Mouse (Mus musculus): ENCODE data around the gene Spx.

The Spx gene

GRCm38 (mm10) chr6:142412906-142413491, at the start of gene Spx:
Gene Spx, plus strand, starts transcription at chr6:142413441.
- DNase-seq (ENCODE audit: extremely low spot score, low spot score) = no peak

DNA sequence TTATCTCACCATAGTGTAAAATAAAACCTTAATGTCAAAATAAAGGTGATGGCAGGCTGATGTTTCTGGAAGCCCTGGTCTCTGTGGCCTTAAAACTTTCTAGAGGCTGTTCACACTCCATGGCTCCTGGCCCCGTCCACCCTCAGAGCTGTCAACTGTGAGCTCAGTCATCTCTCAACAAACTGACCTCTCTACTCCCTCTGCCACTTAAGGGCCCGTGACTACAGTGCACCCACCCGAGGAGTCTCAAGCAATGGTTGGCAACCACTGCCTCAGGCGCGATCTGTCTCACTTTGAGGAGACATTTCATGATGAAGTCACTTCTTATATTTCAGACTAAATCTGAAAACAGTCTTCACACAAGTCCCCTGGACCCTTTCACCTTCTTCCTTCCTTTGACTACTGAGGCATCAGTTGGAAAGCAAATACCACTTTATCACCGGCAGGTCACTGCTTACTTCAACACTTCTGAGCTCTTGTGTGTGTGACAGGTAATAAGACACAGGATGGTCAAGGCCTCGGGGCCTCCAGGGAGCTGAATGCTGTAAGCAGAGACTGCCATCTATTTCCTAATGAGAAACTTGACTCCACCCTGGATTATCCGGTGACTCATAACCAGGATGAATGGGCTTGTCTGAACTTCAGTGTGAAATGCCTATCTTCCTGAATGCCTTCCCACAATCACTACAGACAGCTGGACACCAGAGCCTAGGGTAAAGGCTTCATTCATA, 47.3 kb upstream of the Spx start:
- DNase-seq (ENCODE audit: extremely low spot score, low spot score) = no peak

DNA sequence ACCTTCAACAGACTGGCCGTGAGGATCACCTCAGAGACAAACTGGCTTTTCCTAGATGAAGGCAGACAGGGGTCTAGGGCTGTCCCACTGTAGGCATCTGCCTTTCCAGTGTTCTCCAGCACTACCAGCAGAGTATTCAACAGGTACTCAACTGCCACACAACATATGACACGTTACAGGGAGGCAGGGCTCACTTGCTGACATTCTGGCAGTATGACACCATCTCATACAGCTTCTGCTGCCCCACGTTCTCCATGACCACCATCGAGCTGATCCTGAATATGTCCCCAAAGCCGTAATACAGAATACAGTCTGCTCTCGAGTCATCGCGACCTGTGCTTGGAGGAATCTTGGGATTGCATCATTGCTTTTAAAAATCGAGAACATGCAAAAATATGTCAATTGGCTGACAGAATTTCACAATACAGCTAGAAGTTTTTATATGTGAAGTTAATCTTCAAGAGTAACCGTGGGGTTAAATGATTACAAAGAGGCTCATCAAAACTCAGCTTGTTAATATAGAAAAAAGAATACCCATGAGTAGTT, 46.7 kb upstream of the Spx start:
- no peak for DNase-seq (ENCODE audit: extremely low spot score, low spot score)

- DNase-seq (ENCODE audit: extremely low spot score, low spot score) = no peak
Observed at GRCm38 (mm10) chr6:142367565-142367964, 45.7 kb upstream of the Spx start.

GRCm38 (mm10) chr6:142369568-142369967, 43.7 kb upstream of the Spx start:
- DNase-seq (ENCODE audit: extremely low spot score, low spot score) = no peak

- DNase-seq (ENCODE audit: extremely low spot score, low spot score) = no peak
Observed at GRCm38 (mm10) chr6:142377081-142377480, 36.2 kb upstream of the Spx start.

- DNase-seq (ENCODE audit: extremely low spot score, low spot score) = no peak
Observed at GRCm38 (mm10) chr6:142378576-142379330, 34.5 kb upstream of the Spx start.

GRCm38 (mm10) chr6:142379961-142380360, 33.3 kb upstream of the Spx start:
- no peak for DNase-seq (ENCODE audit: extremely low spot score, low spot score)

DNA sequence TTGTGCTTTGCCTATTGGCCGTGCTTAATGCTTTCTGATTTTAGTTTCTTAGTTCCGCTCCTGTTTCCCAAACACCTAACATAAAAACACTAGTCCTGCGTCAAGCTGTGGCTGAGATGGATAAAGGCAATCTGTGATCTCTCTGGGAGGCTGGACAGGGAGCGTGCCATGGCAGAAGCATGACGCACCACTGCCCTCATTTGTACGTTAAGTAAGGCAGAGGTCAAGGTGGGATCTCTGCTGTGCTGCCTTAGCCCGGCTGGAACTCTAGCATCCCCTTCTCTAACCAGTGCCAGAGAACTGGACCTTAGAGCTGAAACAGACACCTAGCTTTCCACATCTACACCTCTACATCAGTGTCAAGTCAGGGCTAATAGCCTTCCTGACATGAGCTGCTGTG, 31.6 kb upstream of the Spx start:
- DNase-seq (ENCODE audit: extremely low spot score, low spot score) = no peak

DNA sequence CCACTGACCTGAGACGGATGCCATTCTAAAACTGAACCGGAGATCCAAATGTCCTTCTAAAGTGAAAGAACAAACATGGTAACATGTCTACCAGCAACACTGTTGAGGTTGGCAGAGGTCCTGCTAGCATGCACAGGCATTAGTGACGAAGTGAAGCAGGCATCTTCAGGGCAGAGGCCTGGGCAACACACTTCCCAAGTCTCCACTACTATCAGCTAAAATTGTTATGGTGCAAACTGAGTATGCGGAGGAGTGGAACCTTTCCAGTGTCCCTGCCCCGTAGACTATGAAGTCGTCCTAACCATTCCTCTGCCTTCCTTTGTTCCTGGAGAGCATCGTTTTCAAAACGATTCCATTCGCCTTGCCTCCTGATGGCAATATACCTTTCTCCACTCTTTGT, 28.7 kb upstream of the Spx start:
- DNase-seq (ENCODE audit: extremely low spot score, low spot score) = no peak

DNA sequence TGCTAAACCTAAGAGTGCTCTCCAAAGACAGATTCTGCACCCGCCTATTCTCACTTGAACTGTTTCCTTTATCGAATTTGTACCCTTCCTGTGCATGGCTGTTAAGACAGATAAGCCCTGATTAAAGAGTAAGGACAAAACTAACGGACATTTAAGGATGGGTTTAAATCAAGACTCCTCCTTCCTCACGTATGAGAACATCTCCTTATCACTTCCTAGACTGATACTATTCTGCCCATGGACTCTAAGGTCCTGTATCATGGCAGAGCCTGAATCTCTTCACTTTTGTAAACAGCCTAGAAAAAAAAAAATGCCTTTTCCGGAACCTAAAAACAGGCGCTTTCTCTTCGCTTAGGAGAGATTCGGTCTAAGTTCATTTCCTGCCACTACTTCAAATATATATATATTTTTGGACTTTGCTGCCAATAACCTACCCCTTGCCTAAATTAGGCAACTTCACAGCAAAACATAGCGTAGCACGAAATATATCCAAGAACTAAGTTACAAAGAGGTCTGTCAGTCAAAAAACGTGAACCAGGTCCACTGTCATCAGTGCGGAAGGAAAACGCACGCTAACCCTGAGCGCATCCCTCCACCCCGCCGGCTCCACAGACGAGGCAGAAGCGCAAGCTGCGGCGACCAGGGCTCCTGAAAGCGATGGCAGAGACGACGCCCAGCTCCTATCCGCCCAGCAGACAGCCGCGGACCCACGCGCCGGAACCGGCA, 26.8 kb upstream of the Spx start:
- DNase-seq (ENCODE audit: extremely low spot score, low spot score) = no peak

DNA sequence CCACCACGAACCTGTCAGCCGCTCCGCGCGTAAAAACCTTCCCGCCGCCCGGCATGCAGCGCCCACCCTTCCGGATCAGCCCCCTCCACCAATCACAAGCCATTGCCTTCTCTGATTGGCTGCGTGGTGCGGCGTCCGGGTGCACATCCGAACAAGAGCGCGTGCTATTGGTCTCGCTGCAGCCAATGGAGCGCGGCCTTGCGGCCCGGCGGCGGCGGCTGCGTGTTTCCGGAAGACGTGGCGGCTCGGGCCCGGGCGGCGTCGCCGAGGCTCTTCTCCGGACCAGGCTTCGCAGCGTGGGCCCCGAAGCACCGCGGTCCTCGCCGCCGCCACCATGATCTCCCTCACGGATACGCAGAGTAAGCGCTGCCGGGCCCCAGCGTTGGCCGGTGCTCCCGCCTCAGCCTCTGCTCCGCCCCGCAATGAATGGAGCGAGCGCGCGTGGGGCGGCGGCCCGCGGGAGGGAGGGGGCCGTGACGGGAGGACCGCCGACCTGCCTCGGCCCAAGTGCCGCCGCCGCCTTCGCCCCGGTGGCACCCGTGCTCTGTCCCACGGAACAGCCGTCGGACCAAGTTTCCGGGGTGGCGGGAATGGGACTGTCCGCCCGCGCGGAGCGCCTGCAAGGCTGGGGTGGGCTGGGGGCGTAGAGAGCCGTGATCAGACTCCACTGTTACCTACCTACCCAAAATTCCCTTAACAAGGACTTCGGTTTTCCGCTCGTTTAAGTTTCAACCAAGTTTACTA, 26.1 kb upstream of the Spx start, which contains the start of the genes Recql and Golt1b:
Gene Recql, minus strand, starts transcription at position 77 of the 744 bp plus-strand sequence.
Gene Golt1b, plus strand, starts transcription at position 211 of the 744 bp plus-strand sequence.
- peak; percentile 98 for DNase-seq (ENCODE audit: extremely low spot score, low spot score)

DNA sequence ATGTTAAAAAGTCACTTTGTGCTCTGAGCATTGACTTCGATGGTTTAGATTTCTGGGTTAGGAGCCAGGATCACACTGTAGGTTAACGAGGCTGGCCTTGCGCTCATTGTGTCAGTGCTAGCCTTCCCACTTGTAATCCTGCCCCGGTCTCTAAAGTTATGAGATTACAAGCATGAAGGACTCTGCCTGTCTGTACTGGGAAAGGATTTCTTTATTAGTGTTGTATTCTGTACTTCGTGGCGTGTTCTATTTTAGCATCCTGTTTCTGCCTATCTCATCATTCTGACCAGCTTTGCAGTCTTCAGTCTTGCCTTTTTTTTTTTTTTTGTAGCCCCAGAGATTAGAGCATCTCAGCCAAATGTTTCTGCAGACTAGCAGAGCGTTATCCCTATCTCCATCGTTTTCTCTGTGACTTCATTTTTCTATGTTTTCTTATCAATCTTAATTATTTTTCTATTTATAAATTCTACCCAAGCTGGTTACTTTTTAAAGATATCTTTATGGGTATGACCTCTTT, 25.4 kb upstream of the Spx start:
- no peak for DNase-seq (ENCODE audit: extremely low spot score, low spot score)

GRCm38 (mm10) chr6:142389101-142389500, 24.1 kb upstream of the Spx start:
- no peak for DNase-seq (ENCODE audit: extremely low spot score, low spot score)

- DNase-seq (ENCODE audit: extremely low spot score, low spot score) = no peak
Observed at GRCm38 (mm10) chr6:142392312-142392711, 20.9 kb upstream of the Spx start.

- DNase-seq (ENCODE audit: extremely low spot score, low spot score) = no peak
Observed at GRCm38 (mm10) chr6:142394669-142395068, 18.6 kb upstream of the Spx start.

DNA sequence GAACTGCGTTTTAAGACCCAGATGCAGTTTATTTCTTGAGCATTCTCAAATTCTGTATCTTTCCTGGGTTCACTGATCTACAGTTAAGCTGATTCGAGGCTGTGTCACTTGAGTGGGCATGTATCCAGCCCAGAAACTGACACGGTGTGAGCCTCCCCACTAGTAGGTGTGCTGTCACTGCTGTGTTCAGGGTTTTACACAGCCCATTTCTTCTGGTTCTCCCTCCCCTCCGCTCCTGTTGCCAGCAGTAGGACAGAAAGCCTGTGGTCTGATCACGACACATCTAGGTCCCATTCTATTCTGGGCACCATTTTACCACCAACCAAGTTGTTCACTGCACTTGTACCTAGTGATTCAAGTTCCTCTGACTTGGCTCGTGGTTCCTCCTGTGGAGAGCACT, 17.5 kb upstream of the Spx start:
- DNase-seq (ENCODE audit: extremely low spot score, low spot score) = no peak

GRCm38 (mm10) chr6:142411140-142411539, 2.1 kb upstream of the Spx start:
- DNase-seq (ENCODE audit: extremely low spot score, low spot score) = no peak

GRCm38 (mm10) chr6:142413845-142414244, 604 bp downstream of the Spx start:
- peak; percentile 26 for DNase-seq (ENCODE audit: extremely low spot score, low spot score)

DNA sequence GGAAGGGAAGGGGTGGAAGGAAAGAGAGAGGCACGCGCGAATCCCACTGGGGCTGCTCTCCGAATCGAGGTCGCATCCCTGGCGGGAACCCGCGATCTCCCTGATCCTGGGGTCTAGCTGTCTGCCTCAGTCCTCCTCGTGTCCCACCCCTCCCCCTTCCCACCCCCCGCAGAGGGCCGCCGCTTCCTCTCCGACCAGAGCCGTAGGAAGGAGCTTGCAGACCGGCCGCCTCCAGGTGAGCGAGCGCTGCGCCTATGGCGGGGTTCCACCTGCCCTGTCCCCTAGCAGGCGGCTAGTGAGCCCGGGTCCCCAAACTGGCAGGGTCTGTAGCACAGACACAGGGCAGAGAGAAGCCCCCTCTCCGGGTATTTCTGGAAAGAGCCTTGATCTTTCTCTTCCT, 1.4 kb downstream of the Spx start:
- DNase-seq (ENCODE audit: extremely low spot score, low spot score) = peak; percentile 38
